Mouse (Mus musculus) heart, embryonic 10.5 days (tissue): ENCODE data around the gene Dera. TPM values are rescaled to one million over a fixed set of nuclear protein-coding genes. Genes with fewer than 3 reads are reported as not detected.
A peak's percentile ranks its signal among the peaks of the same experiment; 100 is the strongest.

ENCODE experiments used
- DNase-seq: peaks from one replicate; pipeline ENCODE4 v3.0.0-alpha.2; 2017; ENCODE audit warnings: low spot score
- H3K27ac ChIP-seq: fragments of 300-500 bp; sonication (generic); 2 replicates; pipeline ENCODE4 v1.5.1; 2016; ENCODE audit warnings: mild to moderate bottlenecking
- H3K27me3 ChIP-seq: fragments of 300-500 bp; sonication (generic); 2 replicates; pipeline ENCODE4 v1.6.1; 2016; ENCODE audit warnings: mild to moderate bottlenecking; ENCODE audit not compliant: poor library complexity, insufficient read depth, severe bottlenecking
- H3K36me3 ChIP-seq: fragments of 300-500 bp; sonication (generic); 2 replicates; pipeline ENCODE4 v1.6.1; 2016; ENCODE audit warnings: mild to moderate bottlenecking, moderate library complexity
- H3K4me1 ChIP-seq: fragments of 300-500 bp; sonication (generic); 2 replicates; pipeline ENCODE4 v1.6.1; 2016; ENCODE audit warnings: mild to moderate bottlenecking
- H3K4me3 ChIP-seq: fragments of 300-500 bp; sonication (generic); 2 replicates; pipeline ENCODE4 v1.5.1; 2016; ENCODE audit warnings: mild to moderate bottlenecking, moderate library complexity
- H3K9me3 ChIP-seq: fragments of 300-500 bp; sonication (generic); 2 replicates; pipeline ENCODE4 v1.6.1; 2016; ENCODE audit warnings: mild to moderate bottlenecking, moderate library complexity
- WGBS: fragments of 180-500 bp; shearing (Covaris S2); methylation state at CpG from one replicate; pipeline ENCODE4 v1.1.7; 2016; 5-methylcytosine and 5-hydroxymethylcytosine counted together
- polyA plus RNA-seq: library from polyadenylated mRNA; unstranded; fragments of >200 nt; fragmentation: Nextera tagmentation; extraction: Ambion mirVana; gene quantifications from 2 replicates; pipeline ENCODE4 v1.2.1, GENCODE M21; 2016

Gene Dera
- polyA plus RNA-seq, 1 experiment from 2014 or later = 79.9 TPM

- Histone ChIP-seq H3K4me1 (peaks cover 5% of the 10 kb centered on the region; the same call in 1 of the 2 replicates), H3K4me3 (no peak overlapping the region), H3K27me3 (no peaks in the 10 kb centered on the region), H3K27ac (no peak overlapping the region), H3K9me3 (no peaks in the 10 kb centered on the region), H3K36me3 (no peaks in the 10 kb centered on the region)
- 93% methylated on average over 5 of the region's 5 CpGs for WGBS
- DNase-seq = peak; percentile 52
Observed at GRCm38 (mm10) chr6:137825022-137825613, 70.8 kb downstream of the Dera start.

- no peaks in the 10 kb centered on the region for H3K36me3 ChIP-seq
- H3K27me3 ChIP-seq = no peaks in the 10 kb centered on the region
- no peak overlapping the region for H3K4me3 ChIP-seq
- no peaks in the 10 kb centered on the region for H3K9me3 ChIP-seq
- H3K27ac ChIP-seq = no peak overlapping the region
- peaks cover 5% of the 10 kb centered on the region; the same call in 1 of the 2 replicates for H3K4me1 ChIP-seq
- 72% methylated on average over 12 of the region's 12 CpGs for WGBS
- DNase-seq = peak; percentile 70
Observed at GRCm38 (mm10) chr6:137829056-137829776, 74.9 kb downstream of the Dera start.

GRCm38 (mm10) chr6:137836799-137837198 is 82.5 kb downstream of the Dera start:
- H3K27me3 ChIP-seq = no peaks in the 10 kb centered on the region
- H3K36me3 ChIP-seq = peaks cover 6% of the 10 kb centered on the region; the same call in 1 of the 2 replicates
- H3K27ac ChIP-seq = no peak overlapping the region
- H3K9me3 ChIP-seq = no peaks in the 10 kb centered on the region
- H3K4me3 ChIP-seq = no peak overlapping the region
- DNase-seq = no peak
- 90% methylated on average over 13 of the region's 13 CpGs for WGBS
- no peaks in the 10 kb centered on the region for H3K4me1 ChIP-seq

GRCm38 (mm10) chr6:137843337-137843736 is 89.0 kb downstream of the Dera start:
- no peak overlapping the region for H3K27ac ChIP-seq
- H3K27me3 ChIP-seq = no peaks in the 10 kb centered on the region
- WGBS = 79% methylated on average over 3 of the region's 3 CpGs
- H3K36me3 ChIP-seq = peaks cover 6% of the 10 kb centered on the region; the same call in 1 of the 2 replicates
- no peak overlapping the region for H3K4me3 ChIP-seq
- H3K4me1 ChIP-seq = no peaks in the 10 kb centered on the region
- H3K9me3 ChIP-seq = no peaks in the 10 kb centered on the region
- DNase-seq = no peak

GRCm38 (mm10) chr6:137857198-137858194 is 103.2 kb downstream of the Dera start:
- H3K4me3 ChIP-seq = no peak overlapping the region
- DNase-seq = no peak
- no peaks in the 10 kb centered on the region for H3K4me1 ChIP-seq
- no peak overlapping the region for H3K27ac ChIP-seq
- H3K36me3 ChIP-seq = 0 out of 2 replicates have a peak, but pooled peaks cover 2% of the 10 kb centered on the region
- WGBS = 87% methylated on average over 10 of the region's 10 CpGs
- H3K27me3 ChIP-seq = no peaks in the 10 kb centered on the region
- H3K9me3 ChIP-seq = no peaks in the 10 kb centered on the region; the same call in 1 of the 2 replicates

- no peak for DNase-seq
- no peaks in the 10 kb centered on the region for H3K36me3 ChIP-seq
- no peaks in the 10 kb centered on the region for H3K4me1 ChIP-seq
- WGBS = 86% methylated on average over 7 of the region's 7 CpGs
- no peak overlapping the region for H3K27ac ChIP-seq
- H3K9me3 ChIP-seq = no peaks in the 10 kb centered on the region
- H3K4me3 ChIP-seq = no peak overlapping the region
- no peaks in the 10 kb centered on the region for H3K27me3 ChIP-seq
Observed at GRCm38 (mm10) chr6:137869903-137870580, 115.7 kb downstream of the Dera start.

GRCm38 (mm10) chr6:137870667-137871066 is 116.3 kb downstream of the Dera start:
- Histone ChIP-seq H3K9me3 (no peaks in the 10 kb centered on the region), H3K27me3 (no peaks in the 10 kb centered on the region), H3K27ac (no peak overlapping the region), H3K4me3 (no peak overlapping the region), H3K4me1 (no peaks in the 10 kb centered on the region), H3K36me3 (no peaks in the 10 kb centered on the region)
- no peak for DNase-seq
- 85% methylated on average over 6 of the region's 6 CpGs for WGBS

- Histone ChIP-seq H3K27me3 (no peaks in the 10 kb centered on the region), H3K4me1 (no peaks in the 10 kb centered on the region), H3K9me3 (no peaks in the 10 kb centered on the region), H3K27ac (no peak overlapping the region), H3K36me3 (no peaks in the 10 kb centered on the region), H3K4me3 (no peak overlapping the region)
- WGBS = 36% methylated on average over 17 of the region's 17 CpGs
- no peak for DNase-seq
Observed at GRCm38 (mm10) chr6:137872055-137872735, 117.8 kb downstream of the Dera start.

- no peak overlapping the region for H3K4me3 ChIP-seq
- DNase-seq = no peak
- WGBS = 87% methylated on average over 8 of the region's 8 CpGs
- H3K27me3 ChIP-seq = no peaks in the 10 kb centered on the region
- no peak overlapping the region for H3K27ac ChIP-seq
- no peaks in the 10 kb centered on the region for H3K36me3 ChIP-seq
- no peaks in the 10 kb centered on the region for H3K4me1 ChIP-seq
- no peaks in the 10 kb centered on the region; the same call in 1 of the 2 replicates for H3K9me3 ChIP-seq
Observed at GRCm38 (mm10) chr6:137874471-137875244, 120.3 kb downstream of the Dera start.

- DNase-seq = no peak
- Histone ChIP-seq H3K4me3 (no peak overlapping the region), H3K27ac (no peak overlapping the region), H3K27me3 (no peaks in the 10 kb centered on the region), H3K4me1 (no peaks in the 10 kb centered on the region), H3K36me3 (no peaks in the 10 kb centered on the region), H3K9me3 (no peaks in the 10 kb centered on the region)
- WGBS = 85% methylated on average over 6 of the region's 6 CpGs
Observed at GRCm38 (mm10) chr6:137885644-137886043, 131.3 kb downstream of the Dera start.

- Histone ChIP-seq H3K27me3 (no peaks in the 10 kb centered on the region), H3K4me1 (no peaks in the 10 kb centered on the region), H3K36me3 (no peaks in the 10 kb centered on the region), H3K4me3 (no peak overlapping the region), H3K9me3 (no peaks in the 10 kb centered on the region), H3K27ac (no peak overlapping the region)
- DNase-seq = no peak
- 62% methylated on average over 6 of the region's 6 CpGs for WGBS
Observed at GRCm38 (mm10) chr6:137886210-137886979, 132.0 kb downstream of the Dera start.
